Mouse (Mus musculus) hindbrain, embryonic 16.5 days (tissue): ENCODE results near the gene Dicer1. TPM values are rescaled to one million over a fixed set of nuclear protein-coding genes. Genes with fewer than 3 reads are reported as not detected.
"Not testable (repeated sequence)": the region's sequence is repeated elsewhere in the genome, so short reads cannot be mapped to it uniquely, and the experiment has no call there.

Source experiments
- ATAC-seq: fragments of 200-750 bp; cut with Nextera tagmentation; 2 replicates; pipeline ENCODE4 v1.8.0; 2017; ENCODE audit warnings: moderate TSS enrichment, moderate library complexity
- H3K27ac ChIP-seq: fragments of 300-500 bp; sonication (generic); 2 replicates; pipeline ENCODE4 v1.5.1; 2014; ENCODE audit warnings: low read depth, mild to moderate bottlenecking, control low read depth, low read length, moderate library complexity
- H3K27me3 ChIP-seq: fragments of 300-500 bp; sonication (generic); replicated peaks from 2 replicates; pipeline ENCODE4 v1.6.1; 2014; ENCODE audit warnings: low read length; ENCODE audit not compliant: control insufficient read depth, insufficient read depth
- H3K36me3 ChIP-seq: fragments of 300-500 bp; sonication (generic); 2 replicates; pipeline ENCODE4 v1.6.1; 2014; ENCODE audit warnings: mild to moderate bottlenecking, low read length, moderate library complexity, mixed read lengths; ENCODE audit not compliant: control insufficient read depth, insufficient read depth
- H3K4me1 ChIP-seq: fragments of 300-500 bp; sonication (generic); 2 replicates; pipeline ENCODE4 v1.6.1; 2014; ENCODE audit warnings: low read depth, low read length; ENCODE audit not compliant: control insufficient read depth, insufficient read depth
- H3K4me2 ChIP-seq: fragments of 300-500 bp; sonication (generic); 2 replicates; pipeline ENCODE4 v1.6.1; 2014; ENCODE audit warnings: mild to moderate bottlenecking, low read length, control low read depth, moderate library complexity
- H3K4me3 ChIP-seq: fragments of 300-500 bp; sonication (generic); 2 replicates; pipeline ENCODE4 v1.5.1; 2014; ENCODE audit warnings: mild to moderate bottlenecking, low read length, control low read depth, moderate library complexity
- H3K9ac ChIP-seq: fragments of 300-500 bp; sonication (generic); 2 replicates; pipeline ENCODE4 v1.6.1; 2014; ENCODE audit warnings: low read depth, mild to moderate bottlenecking, control low read depth, low read length, moderate library complexity
- H3K9me3 ChIP-seq: fragments of 300-500 bp; sonication (generic); 2 replicates; pipeline ENCODE4 v1.6.1; 2014; ENCODE audit warnings: mild to moderate bottlenecking, low read length, moderate library complexity; ENCODE audit not compliant: control insufficient read depth
- WGBS: fragments of 180-500 bp; shearing (Covaris S2); extraction: QIAGEN DNeasy Blood & Tissue Kit; methylation state at CpG from one replicate; pipeline ENCODE4 v1.1.7; 2014; 5-methylcytosine and 5-hydroxymethylcytosine counted together
- polyA plus RNA-seq: library from polyadenylated mRNA; unstranded; fragments of >200 nt; fragmentation: Nextera tagmentation; extraction: Ambion mirVana; gene quantifications from 2 replicates; pipeline ENCODE4 v1.2.1, GENCODE M21; 2015

The Dicer1 gene
- polyA plus RNA-seq, 1 experiment from 2014 or later = 23.0 TPM

DNA sequence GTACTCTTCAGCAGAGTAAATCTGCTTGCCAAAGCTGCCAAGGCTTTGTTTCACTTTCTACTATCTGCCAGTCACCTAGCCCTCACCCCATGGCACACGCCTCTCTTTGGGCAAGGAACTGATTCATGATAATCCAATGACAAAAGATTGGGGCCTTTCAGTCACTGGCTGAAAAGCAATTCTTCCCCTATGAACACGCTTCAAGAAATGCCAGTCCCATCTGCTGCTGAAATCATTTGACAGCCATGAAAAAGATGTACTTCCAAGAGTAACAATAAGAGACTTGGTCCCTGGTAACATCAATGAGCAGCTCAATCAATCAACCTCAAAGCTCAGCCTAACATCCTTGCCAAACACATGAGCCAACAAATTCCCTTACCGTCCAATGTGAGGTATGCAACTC, 15.8 kb downstream of the Dicer1 start:
- WGBS = 15% methylated on average over 3 of the region's 3 CpGs
- no peaks in the 10 kb centered on the region; the same call in 1 of the 2 replicates for H3K36me3 ChIP-seq
- no peak overlapping the region for H3K4me3 ChIP-seq
- no peak overlapping the region for H3K27ac ChIP-seq
- no peak overlapping the region for H3K9ac ChIP-seq
- peaks cover 29% of the 10 kb centered on the region for H3K4me1 ChIP-seq
- H3K4me2 ChIP-seq = no peak overlapping the region
- no peak for ATAC-seq
- no peaks in the 10 kb centered on the region for H3K9me3 ChIP-seq
- no peaks in the 10 kb centered on the region for H3K27me3 ChIP-seq

DNA sequence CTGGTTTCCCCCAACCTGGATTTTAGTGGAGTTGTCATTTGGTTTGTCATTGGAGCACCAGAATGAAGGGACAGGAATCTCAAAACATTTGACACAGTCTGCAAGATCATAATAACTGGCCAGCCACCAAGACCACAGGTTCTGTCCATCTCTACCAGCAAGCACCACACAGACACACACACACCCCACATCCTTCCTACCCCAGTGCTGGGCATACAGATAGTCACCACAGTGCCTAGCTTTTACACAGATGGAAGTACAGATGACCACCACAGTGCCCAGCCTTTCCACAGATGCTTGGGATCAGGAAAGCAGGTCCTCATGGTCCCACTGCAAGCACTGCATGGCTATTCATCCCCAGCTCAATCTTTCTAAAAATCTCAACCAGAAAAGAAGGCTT, 18.6 kb downstream of the Dicer1 start:
- H3K4me2 ChIP-seq = no peak overlapping the region
- no peak overlapping the region for H3K4me3 ChIP-seq
- H3K9me3 ChIP-seq = no peaks in the 10 kb centered on the region
- H3K27ac ChIP-seq = no peak overlapping the region
- H3K4me1 ChIP-seq = peaks cover 19% of the 10 kb centered on the region
- no peak overlapping the region for H3K9ac ChIP-seq
- H3K27me3 ChIP-seq = no peaks in the 10 kb centered on the region
- no peak for ATAC-seq
- H3K36me3 ChIP-seq = peaks cover 12% of the 10 kb centered on the region

DNA sequence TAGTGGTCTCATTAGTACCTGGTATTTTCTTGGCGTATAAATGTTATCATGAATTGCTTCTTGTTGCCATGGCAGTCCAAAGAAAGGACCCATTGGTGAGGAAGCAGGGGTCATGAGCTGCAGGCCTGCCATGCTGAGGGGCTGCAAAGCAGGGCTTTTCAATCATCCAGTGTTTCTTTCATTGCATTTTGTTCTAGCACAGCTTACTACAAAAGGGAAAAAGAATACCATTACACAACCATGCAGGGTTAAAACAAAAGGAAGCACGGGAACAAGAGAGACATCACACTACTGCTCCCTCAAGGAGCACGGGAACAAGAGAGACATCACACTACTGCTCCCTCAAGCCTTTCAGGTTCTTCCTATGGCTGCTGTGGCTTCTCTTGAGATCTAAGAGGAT, 20.0 kb downstream of the Dicer1 start:
- no peak for ATAC-seq
- Histone ChIP-seq H3K27me3 (no peaks in the 10 kb centered on the region), H3K27ac (no peak overlapping the region), H3K9me3 (no peaks in the 10 kb centered on the region), H3K9ac (no peak overlapping the region), H3K36me3 (peaks cover 21% of the 10 kb centered on the region), H3K4me1 (peaks cover 13% of the 10 kb centered on the region), H3K4me2 (no peak overlapping the region), H3K4me3 (no peak overlapping the region)
- 15% methylated on average over 3 of the region's 3 CpGs for whole genome bisulfite sequencing

DNA sequence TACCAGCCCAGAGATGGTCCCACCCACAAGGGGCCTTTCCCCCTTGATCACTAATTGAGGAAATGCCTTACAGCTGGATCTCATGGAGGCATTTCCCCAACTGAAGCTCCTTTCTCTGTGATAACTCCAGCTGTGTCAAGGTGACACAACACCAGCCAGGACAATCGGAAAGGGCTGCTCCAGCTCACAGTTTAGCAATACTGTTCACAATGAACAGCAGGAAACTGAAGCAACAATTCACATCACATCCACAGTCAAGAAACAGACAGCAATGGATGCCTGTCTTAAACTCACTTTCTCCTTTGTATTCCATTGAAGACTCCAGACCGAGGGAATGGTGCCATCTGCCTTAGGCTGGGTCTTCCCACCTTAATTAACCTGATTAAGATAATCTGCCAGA, 25.3 kb downstream of the Dicer1 start:
- H3K27ac ChIP-seq = not testable (repeated sequence)

DNA sequence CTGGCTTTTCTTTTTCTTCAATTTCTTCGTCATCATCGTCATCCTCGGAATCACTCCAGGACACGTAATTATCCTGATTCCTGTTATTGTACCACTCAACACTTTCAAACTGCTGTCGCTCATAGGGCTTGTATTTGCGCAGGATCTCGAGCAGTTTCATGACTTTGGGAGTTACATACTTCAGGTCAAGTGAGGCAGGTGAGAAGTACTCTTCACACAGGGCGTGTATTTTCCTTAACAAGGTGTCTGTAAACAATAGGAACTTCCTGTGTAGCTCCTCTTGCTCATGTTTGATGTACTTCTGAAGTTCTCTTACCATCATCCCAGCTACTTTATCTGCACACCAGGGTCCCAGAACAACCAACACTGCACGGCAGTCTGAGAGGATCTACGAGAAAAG, 29.7 kb downstream of the Dicer1 start:
- Histone ChIP-seq H3K4me2 (no peak overlapping the region), H3K4me3 (no peak overlapping the region), H3K4me1 (no peaks in the 10 kb centered on the region), H3K36me3 (peaks cover 13% of the 10 kb centered on the region), H3K9me3 (no peaks in the 10 kb centered on the region), H3K27ac (no peak overlapping the region), H3K27me3 (no peaks in the 10 kb centered on the region), H3K9ac (no peak overlapping the region)
- ATAC-seq = no peak
- 96% methylated on average over 10 of the region's 10 CpGs for WGBS

More for the DNA sequence above, 25.3 kb downstream of the Dicer1 start:
- H3K36me3 ChIP-seq = peaks cover 27% of the 10 kb centered on the region
- H3K9ac ChIP-seq, H3K9me3 ChIP-seq, H3K4me2 ChIP-seq, H3K27me3 ChIP-seq, ATAC-seq, H3K4me3 ChIP-seq, H3K4me1 ChIP-seq: not testable (repeated sequence)
- 90% methylated on average over 2 of the region's 2 CpGs for WGBS

DNA sequence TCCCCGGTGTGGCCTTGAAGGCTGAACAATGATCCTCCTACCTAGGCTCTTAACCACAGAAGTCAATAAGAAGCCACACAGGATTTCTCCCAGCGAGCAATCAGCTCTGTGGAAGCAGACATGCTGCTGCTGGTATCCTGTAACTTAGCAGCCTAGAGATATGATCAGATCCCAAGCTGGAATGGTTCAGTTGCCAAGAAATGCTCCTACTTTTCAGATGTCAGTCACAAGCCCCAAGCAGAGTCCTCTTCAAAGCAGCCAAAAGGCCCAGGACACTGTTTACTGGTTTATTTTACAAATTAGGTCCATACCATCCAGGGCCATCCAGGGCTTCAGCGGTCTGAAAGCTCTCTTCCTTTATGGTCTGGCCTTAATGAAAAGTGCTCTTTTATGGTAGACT, 30.7 kb downstream of the Dicer1 start:
- Histone ChIP-seq H3K4me1 (no peaks in the 10 kb centered on the region), H3K4me3 (no peak overlapping the region), H3K9ac (no peak overlapping the region), H3K36me3 (peaks cover 8% of the 10 kb centered on the region), H3K4me2 (no peak overlapping the region), H3K9me3 (no peaks in the 10 kb centered on the region), H3K27me3 (no peaks in the 10 kb centered on the region), H3K27ac (no peak overlapping the region)
- no peak for ATAC-seq
- WGBS = 82% methylated on average over 3 of the region's 3 CpGs

DNA sequence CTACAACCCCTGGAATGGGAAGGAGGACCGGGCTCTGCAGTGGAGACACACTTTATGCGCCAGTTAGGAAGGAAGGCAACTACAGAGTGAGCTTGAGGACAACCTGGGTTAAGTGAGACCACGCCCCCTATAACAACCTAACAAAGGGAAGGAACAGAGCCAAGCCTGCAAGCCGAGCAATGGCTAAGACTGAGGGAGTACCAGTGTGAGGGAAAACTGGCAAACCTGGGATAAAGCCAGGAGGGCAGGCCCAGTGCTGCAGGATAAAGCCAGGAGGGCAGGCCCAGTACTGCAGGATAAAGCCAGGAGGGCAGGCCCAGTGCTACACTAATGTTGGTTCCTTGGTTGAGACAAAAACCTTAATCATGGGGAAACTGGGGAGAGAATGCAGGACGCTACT, 32.8 kb downstream of the Dicer1 start:
- peak; percentile 71; the same call in 1 of the 2 replicates for ATAC-seq
- H3K9me3 ChIP-seq = no peaks in the 10 kb centered on the region
- H3K4me3 ChIP-seq = no peak overlapping the region
- H3K4me1 ChIP-seq = no peaks in the 10 kb centered on the region
- no peaks in the 10 kb centered on the region for H3K27me3 ChIP-seq
- H3K4me2 ChIP-seq = no peak overlapping the region
- H3K9ac ChIP-seq = no peak overlapping the region
- peaks cover 10% of the 10 kb centered on the region for H3K36me3 ChIP-seq
- WGBS = 79% methylated on average over 5 of the region's 5 CpGs
- H3K27ac ChIP-seq = no peak overlapping the region

DNA sequence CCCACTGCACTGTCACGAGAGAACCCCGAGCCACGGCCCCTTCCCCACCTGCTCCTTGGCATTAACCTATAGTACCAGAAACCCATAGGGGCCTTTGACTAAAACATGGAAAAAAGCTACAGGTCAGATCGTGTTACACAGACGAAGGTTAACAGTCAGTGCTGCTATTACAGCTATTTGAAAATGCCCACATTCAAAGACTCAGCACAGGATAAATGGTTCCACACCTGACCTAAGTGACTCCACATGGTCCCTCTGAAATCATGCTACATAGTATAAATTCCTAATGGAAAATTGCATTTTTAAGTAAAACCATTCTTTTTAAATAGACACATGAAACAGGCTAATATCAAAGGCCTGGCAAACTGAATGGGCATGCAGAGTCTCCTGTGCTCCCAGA, 35.3 kb downstream of the Dicer1 start:
- Histone ChIP-seq H3K36me3 (peaks cover 20% of the 10 kb centered on the region), H3K27ac (no peak overlapping the region), H3K9me3 (no peaks in the 10 kb centered on the region), H3K4me2 (no peak overlapping the region), H3K4me1 (no peaks in the 10 kb centered on the region), H3K27me3 (no peaks in the 10 kb centered on the region), H3K4me3 (no peak overlapping the region), H3K9ac (no peak overlapping the region)
- no peak for ATAC-seq
- WGBS = 91% methylated on average over 5 of the region's 5 CpGs

DNA sequence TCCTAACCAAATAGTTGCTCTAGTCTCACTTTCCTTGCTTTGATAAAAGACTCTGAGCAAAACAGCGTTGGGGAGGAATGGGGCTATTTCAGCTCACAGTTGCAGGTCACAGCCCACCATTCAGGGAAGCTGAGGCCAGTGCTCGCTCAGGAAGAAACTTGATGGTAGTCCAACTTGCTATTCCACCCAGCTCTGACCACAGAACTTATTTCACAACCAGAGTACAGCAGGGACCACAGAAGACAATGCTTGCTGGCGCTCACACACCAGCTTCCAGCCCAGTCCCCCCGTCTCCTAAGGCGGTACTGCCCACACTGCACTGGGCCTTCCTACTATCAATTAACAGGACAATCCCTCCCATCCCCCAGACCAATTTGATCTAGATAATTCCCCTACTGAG, 36.3 kb downstream of the Dicer1 start:
- no peak overlapping the region for H3K9ac ChIP-seq

DNA sequence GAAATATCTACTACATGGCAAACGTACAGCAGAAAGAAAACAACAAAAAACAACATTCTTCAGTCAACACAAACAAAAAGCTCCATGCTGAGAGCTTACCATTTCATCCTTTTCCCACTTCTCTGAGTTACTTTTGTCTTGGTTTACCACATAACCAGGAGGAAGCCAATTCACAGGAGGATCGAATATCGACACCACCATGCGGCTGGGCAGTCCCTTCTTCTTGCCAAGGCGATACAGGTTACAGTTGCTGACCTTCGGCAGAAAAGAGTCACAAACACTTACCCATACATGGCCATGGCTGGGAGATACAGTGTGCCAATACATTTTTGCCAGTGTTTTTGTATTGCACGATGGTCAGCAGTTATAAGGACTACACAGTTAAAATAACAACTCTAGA, 51.5 kb downstream of the Dicer1 start:
- no peak overlapping the region for H3K27ac ChIP-seq
- H3K4me2 ChIP-seq = no peak overlapping the region
- no peaks in the 10 kb centered on the region for H3K4me1 ChIP-seq
- H3K27me3 ChIP-seq = no peaks in the 10 kb centered on the region
- no peak overlapping the region for H3K4me3 ChIP-seq
- no peak for ATAC-seq
- peaks cover 33% of the 10 kb centered on the region for H3K36me3 ChIP-seq
- WGBS = 79% methylated on average over 7 of the region's 7 CpGs
- no peak overlapping the region for H3K9ac ChIP-seq
- no peaks in the 10 kb centered on the region for H3K9me3 ChIP-seq

More for the DNA sequence above, 36.3 kb downstream of the Dicer1 start:
- no peak for ATAC-seq
- H3K4me2 ChIP-seq = no peak overlapping the region
- no peak overlapping the region for H3K4me3 ChIP-seq
- WGBS = 89% methylated on average over 5 of the region's 5 CpGs
- no peaks in the 10 kb centered on the region for H3K9me3 ChIP-seq
- H3K36me3 ChIP-seq = peaks cover 21% of the 10 kb centered on the region
- H3K4me1 ChIP-seq = no peaks in the 10 kb centered on the region
- H3K27me3 ChIP-seq = no peaks in the 10 kb centered on the region
- H3K27ac ChIP-seq = no peak overlapping the region
